Mouse (Mus musculus): ENCODE data around the gene Oxct1. TPM values are rescaled to one million over a fixed set of nuclear protein-coding genes. Genes with fewer than 3 reads are reported as not detected.
A peak's percentile ranks its signal among the peaks of the same experiment; 100 is the strongest.

Oxct1 gene
- polyA plus RNA-seq, 1 experiment, result 173 TPM

GRCm38 (mm10) chr15:4033168-4034004 is 7.2 kb downstream of the Oxct1 start:
- no peaks in the 10 kb centered on the region; the same call in 1 of the 2 replicates for H3K4me1 ChIP-seq (ENCODE audit: control insufficient read depth, insufficient read depth, low read length)
- no peak overlapping the region for H3K4me3 ChIP-seq (replicated peaks; ENCODE audit: insufficient read depth, low read depth, low read length)
- no peak overlapping the region for H3K27ac ChIP-seq (ENCODE audit: insufficient read depth, low read length)
- 54% methylated on average over 3 of the region's 3 CpGs for WGBS
- no peaks in the 10 kb centered on the region for H3K27me3 ChIP-seq (ENCODE audit: control insufficient read depth, insufficient read depth, low read length)
- DNase-seq, result no peak
- no peak for TF ChIP-seq POLR2A (IDR thresholded peaks at IDR 0.05; ENCODE audit: borderline replicate concordance, insufficient read depth, low read length)
- no peak for TF ChIP-seq CTCF (IDR thresholded peaks at IDR 0.05; ENCODE audit: borderline replicate concordance, insufficient read depth, low read depth, low read length)

GRCm38 (mm10) chr15:4042423-4042822 is 16.2 kb downstream of the Oxct1 start:
- no peaks in the 10 kb centered on the region for H3K27me3 ChIP-seq (ENCODE audit: control insufficient read depth, insufficient read depth, low read length)
- no peak overlapping the region for H3K27ac ChIP-seq (ENCODE audit: insufficient read depth, low read length)
- 37% methylated on average over 3 of the region's 3 CpGs for WGBS
- TF ChIP-seq CTCF (IDR thresholded peaks at IDR 0.05; ENCODE audit: borderline replicate concordance, insufficient read depth, low read depth, low read length), result no peak
- TF ChIP-seq POLR2A (IDR thresholded peaks at IDR 0.05; ENCODE audit: borderline replicate concordance, insufficient read depth, low read length), result no peak
- peak in 1 of 2 experiments; percentile 34 for DNase-seq
- H3K4me3 ChIP-seq (replicated peaks; ENCODE audit: insufficient read depth, low read depth, low read length), result no peak overlapping the region
- H3K4me1 ChIP-seq (ENCODE audit: control insufficient read depth, insufficient read depth, low read length), result no peaks in the 10 kb centered on the region; the same call in 1 of the 2 replicates

GRCm38 (mm10) chr15:4043032-4043471 is 16.9 kb downstream of the Oxct1 start:
- no peaks in the 10 kb centered on the region for H3K27me3 ChIP-seq (ENCODE audit: control insufficient read depth, insufficient read depth, low read length)
- no peaks in the 10 kb centered on the region; the same call in 1 of the 2 replicates for H3K4me1 ChIP-seq (ENCODE audit: control insufficient read depth, insufficient read depth, low read length)
- H3K4me3 ChIP-seq (replicated peaks; ENCODE audit: insufficient read depth, low read depth, low read length), result no peak overlapping the region
- TF ChIP-seq CTCF (IDR thresholded peaks at IDR 0.05; ENCODE audit: borderline replicate concordance, insufficient read depth, low read depth, low read length) (peak; percentile 45; the same call in 1 of the 2 replicates), POLR2A (IDR thresholded peaks at IDR 0.05; ENCODE audit: borderline replicate concordance, insufficient read depth, low read length) (no peak)
- 32% methylated on average over 4 of the region's 4 CpGs for WGBS
- no peak overlapping the region for H3K27ac ChIP-seq (ENCODE audit: insufficient read depth, low read length)
- no peak for DNase-seq

- no peak overlapping the region for H3K27ac ChIP-seq (ENCODE audit: insufficient read depth, low read length)
- H3K4me3 ChIP-seq (replicated peaks; ENCODE audit: insufficient read depth, low read depth, low read length), result no peak overlapping the region
- WGBS, result 8% methylated on average over 5 of the region's 5 CpGs
- no peaks in the 10 kb centered on the region for H3K4me1 ChIP-seq (ENCODE audit: control insufficient read depth, insufficient read depth, low read length)
- TF ChIP-seq POLR2A (IDR thresholded peaks at IDR 0.05; ENCODE audit: borderline replicate concordance, insufficient read depth, low read length) (no peak), CTCF (IDR thresholded peaks at IDR 0.05; ENCODE audit: borderline replicate concordance, insufficient read depth, low read depth, low read length) (peak; percentile 66)
- DNase-seq, result peak in 1 of 2 experiments; percentile 59
- no peaks in the 10 kb centered on the region for H3K27me3 ChIP-seq (ENCODE audit: control insufficient read depth, insufficient read depth, low read length)
Observed at GRCm38 (mm10) chr15:4056627-4057026, 30.4 kb downstream of the Oxct1 start.

GRCm38 (mm10) chr15:4063574-4063973 is 37.4 kb downstream of the Oxct1 start:
- Histone ChIP-seq H3K27me3 (ENCODE audit: control insufficient read depth, insufficient read depth, low read length) (no peaks in the 10 kb centered on the region), H3K4me1 (ENCODE audit: control insufficient read depth, insufficient read depth, low read length) (peaks cover 13% of the 10 kb centered on the region), H3K27ac (ENCODE audit: insufficient read depth, low read length) (no peak overlapping the region), H3K4me3 (replicated peaks; ENCODE audit: insufficient read depth, low read depth, low read length) (no peak overlapping the region)
- DNase-seq, result no peak
- 87% methylated on average over 5 of the region's 5 CpGs for WGBS
- TF ChIP-seq CTCF (IDR thresholded peaks at IDR 0.05; ENCODE audit: borderline replicate concordance, insufficient read depth, low read depth, low read length) (no peak), POLR2A (IDR thresholded peaks at IDR 0.05; ENCODE audit: borderline replicate concordance, insufficient read depth, low read length) (no peak)

- H3K4me3 ChIP-seq (replicated peaks; ENCODE audit: insufficient read depth, low read depth, low read length), result no peak overlapping the region
- H3K4me1 ChIP-seq (ENCODE audit: control insufficient read depth, insufficient read depth, low read length), result peaks cover 13% of the 10 kb centered on the region
- no peaks in the 10 kb centered on the region for H3K27me3 ChIP-seq (ENCODE audit: control insufficient read depth, insufficient read depth, low read length)
- H3K27ac ChIP-seq (ENCODE audit: insufficient read depth, low read length), result no peak overlapping the region
- 84% methylated on average over 7 of the region's 7 CpGs for WGBS
- peak in 1 of 2 experiments; percentile 41 for DNase-seq
- TF ChIP-seq CTCF (IDR thresholded peaks at IDR 0.05; ENCODE audit: borderline replicate concordance, insufficient read depth, low read depth, low read length) (no peak), POLR2A (IDR thresholded peaks at IDR 0.05; ENCODE audit: borderline replicate concordance, insufficient read depth, low read length) (no peak)
Observed at GRCm38 (mm10) chr15:4064013-4064412, 37.8 kb downstream of the Oxct1 start.

- H3K4me1 ChIP-seq (ENCODE audit: control insufficient read depth, insufficient read depth, low read length), result peaks cover 13% of the 10 kb centered on the region
- H3K4me3 ChIP-seq (replicated peaks; ENCODE audit: insufficient read depth, low read depth, low read length), result no peak overlapping the region
- 64% methylated on average over 5 of the region's 5 CpGs for WGBS
- TF ChIP-seq POLR2A (IDR thresholded peaks at IDR 0.05; ENCODE audit: borderline replicate concordance, insufficient read depth, low read length), result no peak
- TF ChIP-seq CTCF (IDR thresholded peaks at IDR 0.05; ENCODE audit: borderline replicate concordance, insufficient read depth, low read depth, low read length), result no peak
- no peak overlapping the region for H3K27ac ChIP-seq (ENCODE audit: insufficient read depth, low read length)
- no peak for DNase-seq
- H3K27me3 ChIP-seq (ENCODE audit: control insufficient read depth, insufficient read depth, low read length), result no peaks in the 10 kb centered on the region
Observed at GRCm38 (mm10) chr15:4064694-4065093, 38.5 kb downstream of the Oxct1 start.

Measured in cerebellum, adult 2 months (tissue).